Mouse (Mus musculus): ENCODE data around the gene Hsd3b7.

DNA sequence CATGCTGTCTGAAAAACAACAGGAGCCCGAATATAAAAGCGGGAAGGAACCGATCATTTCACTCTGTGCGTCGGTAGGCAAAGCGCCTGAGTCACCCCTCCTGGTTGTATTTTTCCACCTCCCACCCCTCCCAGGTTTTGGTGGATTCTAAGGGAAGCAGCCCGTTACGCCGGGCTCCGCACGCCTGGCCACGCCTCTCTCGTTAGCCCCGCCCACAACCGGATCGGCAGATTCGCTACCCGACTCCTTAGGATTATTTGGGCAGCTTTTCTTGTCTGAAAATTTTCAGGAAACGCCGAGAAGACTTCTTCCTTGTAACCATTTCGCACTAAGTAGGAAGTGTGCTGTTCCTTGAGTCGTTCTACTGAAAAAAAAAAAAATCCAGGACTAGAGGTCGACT, 24.0 kb upstream of the Hsd3b7 start, which contains the start of gene Setd1a:
- TF ChIP-seq EP300 (IDR thresholded peaks at IDR 0.05; ENCODE audit: low read depth) (no peak), CTCF (IDR thresholded peaks at IDR 0.05; ENCODE audit: low read depth) (no peak)
